Mouse (Mus musculus) neural tube, embryonic 14.5 days (tissue): ENCODE measurements around the gene Rbm34. TPM values are rescaled to one million over a fixed set of nuclear protein-coding genes. Genes with fewer than 3 reads are reported as not detected.

ENCODE experiments used
- ATAC-seq: fragments of 200-750 bp; cut with Nextera tagmentation; 2 replicates; pipeline ENCODE4 v1.8.0; 2017; ENCODE audit warnings: low read depth, mild to moderate bottlenecking, moderate TSS enrichment, moderate library complexity
- H3K27ac ChIP-seq: fragments of 300-500 bp; sonication (generic); 2 replicates; pipeline ENCODE4 v1.5.1; 2014; ENCODE audit warnings: low read depth, mild to moderate bottlenecking, control low read depth, low read length, moderate library complexity, mixed read lengths
- H3K27me3 ChIP-seq: fragments of 300-500 bp; sonication (generic); 2 replicates; pipeline ENCODE4 v1.6.1; 2014; ENCODE audit warnings: low read length; ENCODE audit not compliant: control insufficient read depth, insufficient read depth
- H3K36me3 ChIP-seq: fragments of 300-500 bp; sonication (generic); 2 replicates; pipeline ENCODE4 v1.6.1; 2014; ENCODE audit warnings: low read length, mixed read lengths; ENCODE audit not compliant: control insufficient read depth, insufficient read depth
- H3K4me1 ChIP-seq: fragments of 300-500 bp; sonication (generic); 2 replicates; pipeline ENCODE4 v1.6.1; 2014; ENCODE audit warnings: low read length; ENCODE audit not compliant: control insufficient read depth, insufficient read depth
- H3K4me2 ChIP-seq: fragments of 300-500 bp; sonication (generic); 2 replicates; pipeline ENCODE4 v1.6.1; 2014; ENCODE audit warnings: mild to moderate bottlenecking, low read depth, low read length, control low read depth
- H3K4me3 ChIP-seq: fragments of 300-500 bp; sonication (generic); 2 replicates; pipeline ENCODE4 v1.5.1; 2014; ENCODE audit warnings: low read depth, low read length, control low read depth, mixed read lengths
- H3K9ac ChIP-seq: fragments of 300-500 bp; sonication (generic); replicated peaks from 2 replicates; pipeline ENCODE4 v1.6.1; 2014; ENCODE audit warnings: low read depth, mild to moderate bottlenecking, control low read depth, low read length, mixed read lengths
- H3K9me3 ChIP-seq: fragments of 300-500 bp; sonication (generic); 2 replicates; pipeline ENCODE4 v1.6.1; 2016; ENCODE audit warnings: low read length; ENCODE audit not compliant: control insufficient read depth
- WGBS: fragments of 180-500 bp; shearing (Covaris S2); extraction: QIAGEN DNeasy Blood & Tissue Kit; methylation state at CpG from one replicate; pipeline ENCODE4 v1.1.7; 2014; 5-methylcytosine and 5-hydroxymethylcytosine counted together
- polyA plus RNA-seq: library from polyadenylated mRNA; unstranded; fragments of >200 nt; fragmentation: Nextera tagmentation; extraction: Ambion mirVana; gene quantifications from 2 replicates; pipeline ENCODE4 v1.2.1, GENCODE M21; 2014

Gene Rbm34
- polyA plus RNA-seq, 1 experiment from 2014 or later, result 25.4 TPM

GRCm38 (mm10) chr8:126944781-126945691 is 25.8 kb downstream of the Rbm34 start:
- H3K9me3 ChIP-seq, result no peaks in the 10 kb centered on the region
- under 1% methylated on average over 46 of the region's 46 CpGs for WGBS
- ATAC-seq, result peak; percentile 77

DNA sequence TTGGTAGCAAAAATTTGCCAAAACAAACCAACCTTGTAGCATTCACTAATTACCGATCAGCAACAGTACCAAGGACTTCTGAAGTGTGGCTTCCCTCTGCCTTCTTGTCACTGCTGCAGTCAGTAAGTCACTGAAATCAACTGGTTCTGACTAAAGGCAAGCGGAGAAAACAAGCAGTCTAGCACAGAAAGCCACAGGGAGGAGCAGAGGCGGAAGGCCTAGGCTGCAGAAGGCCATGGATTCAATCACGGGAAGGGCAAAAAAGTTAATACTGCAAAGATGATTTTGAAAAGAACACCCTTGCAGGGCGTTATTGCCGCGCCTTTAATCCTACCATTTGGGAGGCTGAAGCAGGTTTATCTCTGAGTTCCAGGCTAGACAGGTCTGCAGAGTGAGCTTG is 27.3 kb downstream of the Rbm34 start:
- Histone ChIP-seq H3K4me3 (peak overlapping the region; percentile 68; the same call in 1 of the 2 replicates), H3K9me3 (no peaks in the 10 kb centered on the region), H3K4me1 (peaks cover 17% of the 10 kb centered on the region), H3K9ac (no peak overlapping the region), H3K36me3 (0 out of 2 replicates have a peak, but pooled peaks cover 4% of the 10 kb centered on the region), H3K4me2 (no peak overlapping the region), H3K27me3 (no peaks in the 10 kb centered on the region), H3K27ac (no peak overlapping the region)
- WGBS, result 95% methylated on average over 7 of the region's 7 CpGs
- no peak for ATAC-seq

More at GRCm38 (mm10) chr8:126944781-126945691, 25.8 kb downstream of the Rbm34 start:
- H3K9ac ChIP-seq, result peak overlapping the region; percentile 72
- peaks cover 17% of the 10 kb centered on the region for H3K4me1 ChIP-seq
- H3K4me3 ChIP-seq, result peak overlapping the region; percentile 68
- no peaks in the 10 kb centered on the region for H3K27me3 ChIP-seq
- peak overlapping the region; percentile 80 for H3K27ac ChIP-seq
- H3K4me2 ChIP-seq, result peak overlapping the region; percentile 92
- H3K36me3 ChIP-seq, result no peaks in the 10 kb centered on the region; the same call in 1 of the 2 replicates

GRCm38 (mm10) chr8:126937337-126937736 is 33.5 kb downstream of the Rbm34 start:
- no peak for ATAC-seq
- WGBS, result 93% methylated on average over 3 of the region's 3 CpGs
- no peak overlapping the region for H3K9ac ChIP-seq

DNA sequence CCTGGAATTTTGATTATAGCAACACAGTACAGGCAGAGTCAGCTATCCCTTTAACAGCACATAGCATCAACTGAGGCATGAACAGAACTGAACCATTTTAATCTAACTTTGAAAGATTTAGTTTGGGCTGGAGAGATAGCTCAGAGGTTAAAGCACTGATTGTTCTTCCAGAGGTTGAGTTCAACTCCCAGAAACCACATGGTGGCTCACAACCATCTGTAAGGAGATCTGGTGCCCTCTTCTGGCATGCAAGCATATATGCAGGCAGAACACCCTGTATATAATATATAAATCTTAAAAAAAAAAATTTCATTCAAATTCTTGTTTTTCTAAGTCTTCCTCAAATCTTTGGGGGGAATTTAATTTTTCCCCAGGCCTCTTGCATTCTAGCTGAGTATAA is 34.9 kb downstream of the Rbm34 start:
- H3K27me3 ChIP-seq, result no peaks in the 10 kb centered on the region
- peaks cover 48% of the 10 kb centered on the region for H3K36me3 ChIP-seq
- no peak overlapping the region for H3K27ac ChIP-seq
- no peak for ATAC-seq
- H3K4me3 ChIP-seq, result no peak overlapping the region
- no peak overlapping the region for H3K4me2 ChIP-seq
- no peak overlapping the region for H3K9ac ChIP-seq
- no peaks in the 10 kb centered on the region for H3K4me1 ChIP-seq
- no peaks in the 10 kb centered on the region for H3K9me3 ChIP-seq

More at GRCm38 (mm10) chr8:126937337-126937736, 33.5 kb downstream of the Rbm34 start:
- Histone ChIP-seq H3K9me3 (no peaks in the 10 kb centered on the region), H3K4me2 (no peak overlapping the region), H3K27ac (no peak overlapping the region), H3K4me1 (no peaks in the 10 kb centered on the region), H3K27me3 (no peaks in the 10 kb centered on the region), H3K36me3 (peaks cover 46% of the 10 kb centered on the region), H3K4me3 (no peak overlapping the region)

GRCm38 (mm10) chr8:126935387-126935786 is 35.5 kb downstream of the Rbm34 start:
- no peak overlapping the region for H3K4me2 ChIP-seq

DNA sequence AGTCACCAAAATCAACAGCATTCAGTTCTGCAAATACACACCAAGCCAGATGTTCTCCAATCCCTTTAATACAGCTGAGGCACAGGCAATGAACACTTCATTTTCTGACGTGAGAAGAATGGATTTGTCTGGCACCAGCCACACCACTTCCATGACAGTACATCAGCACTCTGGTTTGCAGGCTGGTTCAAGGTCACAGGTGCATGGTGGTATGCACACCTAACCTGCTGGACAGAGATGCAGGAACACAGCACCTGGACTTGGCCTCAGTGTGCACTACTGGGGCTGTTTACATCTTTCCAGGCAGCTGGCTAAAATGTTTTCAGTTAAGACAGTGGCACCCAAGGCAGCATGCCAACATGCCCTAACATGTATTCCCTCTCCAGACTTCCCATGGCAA is 38.2 kb downstream of the Rbm34 start:
- Histone ChIP-seq H3K27me3 (no peaks in the 10 kb centered on the region), H3K9me3 (no peaks in the 10 kb centered on the region), H3K36me3 (peaks cover 39% of the 10 kb centered on the region), H3K4me1 (no peaks in the 10 kb centered on the region), H3K27ac (no peak overlapping the region), H3K9ac (no peak overlapping the region), H3K4me3 (no peak overlapping the region), H3K4me2 (no peak overlapping the region)
- 88% methylated on average over 1 of the region's 1 CpGs for WGBS
- ATAC-seq, result no peak

More at GRCm38 (mm10) chr8:126935387-126935786, 35.5 kb downstream of the Rbm34 start:
- no peaks in the 10 kb centered on the region for H3K9me3 ChIP-seq
- H3K36me3 ChIP-seq, result peaks cover 48% of the 10 kb centered on the region
- H3K27me3 ChIP-seq, result no peaks in the 10 kb centered on the region
- no peak for ATAC-seq
- no peak overlapping the region for H3K9ac ChIP-seq
- H3K4me1 ChIP-seq, result no peaks in the 10 kb centered on the region
- WGBS, result 98% methylated on average over 2 of the region's 2 CpGs
- H3K4me3 ChIP-seq, result no peak overlapping the region
- H3K27ac ChIP-seq, result no peak overlapping the region

- Histone ChIP-seq H3K27me3 (no peaks in the 10 kb centered on the region), H3K36me3 (peaks cover 35% of the 10 kb centered on the region), H3K27ac (no peak overlapping the region), H3K4me3 (no peak overlapping the region), H3K9me3 (no peaks in the 10 kb centered on the region), H3K4me1 (no peaks in the 10 kb centered on the region), H3K4me2 (no peak overlapping the region), H3K9ac (no peak overlapping the region)
- 100% methylated on average over 1 of the region's 1 CpGs for WGBS
- ATAC-seq, result no peak
These were observed 38.6 kb downstream of the Rbm34 start for GRCm38 (mm10) chr8:126932249-126932648.

DNA sequence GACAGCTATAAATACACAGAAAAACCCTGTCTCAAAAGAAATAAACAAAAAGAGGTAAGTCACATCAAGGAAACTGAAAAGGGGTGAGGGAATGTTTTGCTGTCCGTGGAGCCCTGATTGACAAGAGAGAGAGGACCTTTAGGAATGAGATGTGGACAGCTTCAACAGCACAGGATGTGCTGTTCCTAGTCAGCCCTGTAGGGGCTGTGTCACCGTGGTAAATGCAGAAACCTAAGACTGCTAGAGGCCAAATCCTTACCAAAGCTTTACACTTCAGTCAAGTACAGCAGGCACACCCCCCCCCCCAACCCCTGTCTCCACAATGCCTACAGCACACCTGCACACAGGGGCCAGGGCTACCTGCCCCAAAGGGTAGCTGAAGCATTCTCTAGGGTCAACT is 39.2 kb downstream of the Rbm34 start:
- H3K4me1 ChIP-seq, result no peaks in the 10 kb centered on the region
- no peaks in the 10 kb centered on the region for H3K9me3 ChIP-seq
- ATAC-seq, result no peak
- no peak overlapping the region for H3K9ac ChIP-seq
- peaks cover 30% of the 10 kb centered on the region for H3K36me3 ChIP-seq
- no peak overlapping the region for H3K27ac ChIP-seq
- no peak overlapping the region for H3K4me3 ChIP-seq
- no peak overlapping the region for H3K4me2 ChIP-seq
- H3K27me3 ChIP-seq, result no peaks in the 10 kb centered on the region
- WGBS, result 63% methylated on average over 2 of the region's 2 CpGs

DNA sequence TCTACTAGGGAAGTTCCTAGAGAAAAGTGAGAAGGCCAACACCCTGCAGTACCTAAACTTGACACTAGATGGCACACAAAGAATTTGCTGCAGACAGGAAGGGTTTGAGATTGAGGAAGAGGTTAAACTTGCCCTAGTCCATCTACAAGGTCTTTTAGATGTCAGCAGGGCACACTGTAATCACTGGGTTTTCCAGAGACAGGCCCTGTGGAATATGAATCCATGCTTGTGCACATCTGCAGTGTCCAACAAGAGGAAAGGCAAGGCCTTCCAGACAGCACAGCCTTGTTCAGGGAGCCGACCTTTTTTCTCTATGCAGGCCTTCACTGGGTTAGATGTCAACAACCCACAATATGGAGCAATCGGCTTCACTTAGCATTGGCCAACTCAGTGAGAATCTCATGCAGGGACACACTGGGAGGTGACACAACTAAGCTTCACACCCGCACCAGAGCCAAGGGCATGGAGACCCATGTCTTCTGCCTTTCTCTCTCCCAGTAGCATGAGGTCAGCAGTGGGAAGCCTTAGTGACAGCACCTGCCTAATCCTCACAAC is 41.2 kb downstream of the Rbm34 start:
- H3K4me2 ChIP-seq, result no peak overlapping the region
- H3K27ac ChIP-seq, result no peak overlapping the region
- WGBS, result 83% methylated on average over 3 of the region's 3 CpGs
- H3K36me3 ChIP-seq, result peaks cover 14% of the 10 kb centered on the region; the same call in 1 of the 2 replicates
- H3K9me3 ChIP-seq, result no peaks in the 10 kb centered on the region
- no peaks in the 10 kb centered on the region for H3K4me1 ChIP-seq
- H3K4me3 ChIP-seq, result no peak overlapping the region
- 0 out of 2 replicates have a peak, but pooled peaks have one; percentile 21 for ATAC-seq
- H3K9ac ChIP-seq, result no peak overlapping the region
- H3K27me3 ChIP-seq, result no peaks in the 10 kb centered on the region
